Mouse (Mus musculus) MEL (cell line): ENCODE measurements around the gene Peli2. TPM values are rescaled to one million over a fixed set of nuclear protein-coding genes. Genes with fewer than 3 reads are reported as not detected.

Source experiments
- DNase-seq: peaks from one replicate; pipeline ENCODE4 v3.0.0; 2011; ENCODE audit warnings: low read depth, low spot score
- H3K27ac ChIP-seq: 2 replicates; pipeline ENCODE4 v1.5.1; 2012; ENCODE audit warnings: low read depth, mild to moderate bottlenecking, control low read depth, low read length, moderate library complexity; ENCODE audit not compliant: control insufficient read depth
- H3K27me3 ChIP-seq, 2 experiments: fragments of 150-350 bp in 1 of 2; sonication (generic) in 1 of 2; 2 replicates each; pipeline ENCODE4 v1.6.1; 2012; ENCODE audit warnings: low read length in 2 of 2, mild to moderate bottlenecking in 2 of 2, improper control_type of control experiment in 1 of 2, moderate library complexity in 1 of 2; ENCODE audit not compliant: insufficient read depth in 2 of 2, control insufficient read depth in 1 of 2
- H3K36me3 ChIP-seq, 2 experiments: 2 replicates each; pipeline ENCODE4 v1.6.1; 2012 to 2014; ENCODE audit warnings: low read length in 2 of 2, improper control_type of control experiment in 1 of 2, inconsistent platforms in 1 of 2, mild to moderate bottlenecking in 1 of 2; ENCODE audit not compliant: insufficient read depth in 2 of 2, control insufficient read depth in 1 of 2
- H3K4me1 ChIP-seq, 2 experiments: fragments of 150-350 bp in 1 of 2; sonication (generic) in 1 of 2; 2 replicates each; pipeline ENCODE4 v1.6.1; 2012; ENCODE audit warnings: low read length in 2 of 2, improper control_type of control experiment in 1 of 2, mild to moderate bottlenecking in 1 of 2; ENCODE audit not compliant: insufficient read depth in 2 of 2, control insufficient read depth in 1 of 2
- H3K4me3 ChIP-seq, 2 experiments: fragments of 150-350 bp in 1 of 2; sonication (generic) in 1 of 2; 2 replicates each; pipeline ENCODE4 v1.5.1; 2012; ENCODE audit warnings: low read depth in 2 of 2, low read length in 2 of 2, mild to moderate bottlenecking in 2 of 2, moderate library complexity in 2 of 2, control low read depth in 1 of 2, improper control_type of control experiment in 1 of 2; ENCODE audit not compliant: control insufficient read depth in 1 of 2, insufficient read depth in 1 of 2
- H3K79me2 ChIP-seq: 2 replicates; pipeline ENCODE4 v1.6.1; 2012; ENCODE audit warnings: mild to moderate bottlenecking, low read length, moderate library complexity; ENCODE audit not compliant: control insufficient read depth, poor library complexity, insufficient read depth
- H3K9ac ChIP-seq: 2 replicates; pipeline ENCODE4 v1.6.1; 2012; ENCODE audit warnings: low read depth, mild to moderate bottlenecking, control low read depth, low read length, moderate library complexity; ENCODE audit not compliant: control insufficient read depth, poor library complexity, severe bottlenecking
- H3K9me3 ChIP-seq: fragments of 150-350 bp; sonication (generic); replicated peaks from 2 replicates; pipeline ENCODE4 v1.6.1; 2012; ENCODE audit warnings: mild to moderate bottlenecking, low read length, improper control_type of control experiment, moderate library complexity; ENCODE audit not compliant: insufficient read depth
- CHD1 ChIP-seq: IDR thresholded peaks from 2 replicates; pipeline ENCODE4 v1.6.1; 2012; ENCODE audit warnings: low read depth, mild to moderate bottlenecking, inconsistent platforms, low read length, improper control_type of control experiment
- CTCF ChIP-seq, 3 experiments: IDR thresholded peaks in 2 of 3; conservative IDR thresholded peaks in 1 of 3; 2 replicates each; pipeline ENCODE4 v1.5.1; 2011 to 2012; ENCODE audit warnings: low read length in 3 of 3, low read depth in 2 of 3, mild to moderate bottlenecking in 2 of 3, improper control_type of control experiment in 1 of 3, inconsistent platforms in 1 of 3, mixed read lengths in 1 of 3, moderate library complexity in 1 of 3; ENCODE audit not compliant: control insufficient read depth in 1 of 3, insufficient read depth in 1 of 3, poor library complexity in 1 of 3, severe bottlenecking in 1 of 3
- E2F4 ChIP-seq: IDR thresholded peaks from 2 replicates; pipeline ENCODE4 v1.6.1; 2011; ENCODE audit warnings: low read depth, low read length, improper control_type of control experiment, borderline replicate concordance
- ELF1 ChIP-seq: IDR thresholded peaks from 2 replicates; pipeline ENCODE4 v1.6.1; 2014; ENCODE audit warnings: low read depth, mild to moderate bottlenecking, inconsistent platforms, low read length, improper control_type of control experiment, moderate library complexity
- EP300 ChIP-seq, 2 experiments: IDR thresholded peaks; 2 replicates each; pipeline ENCODE4 v1.6.1; 2011; ENCODE audit warnings: improper control_type of control experiment in 2 of 2, low read length in 2 of 2, low read depth in 1 of 2, mild to moderate bottlenecking in 1 of 2
- ETS1 ChIP-seq: IDR thresholded peaks from 2 replicates; pipeline ENCODE4 v1.6.1; 2012; ENCODE audit warnings: low read depth, mild to moderate bottlenecking, inconsistent platforms, low read length, improper control_type of control experiment, moderate library complexity
- GABPA ChIP-seq: IDR thresholded peaks from 2 replicates; pipeline ENCODE4 v1.6.1; 2012; ENCODE audit warnings: low read depth, mild to moderate bottlenecking, inconsistent platforms, low read length, improper control_type of control experiment, moderate library complexity
- JUND ChIP-seq: IDR thresholded peaks from 2 replicates; pipeline ENCODE4 v1.6.1; 2011; ENCODE audit warnings: low read depth, mild to moderate bottlenecking, improper control_type of control experiment, low read length
- KAT2A ChIP-seq: conservative IDR thresholded peaks from 2 replicates; pipeline ENCODE4 v1.6.1; 2012; ENCODE audit warnings: low read depth, low read length, improper control_type of control experiment, inconsistent platforms
- MAFK ChIP-seq: IDR thresholded peaks from 2 replicates; pipeline ENCODE4 v1.6.1; 2011; ENCODE audit warnings: low read depth, mild to moderate bottlenecking, low read length, improper control_type of control experiment, borderline replicate concordance
- MAX ChIP-seq: IDR thresholded peaks from 2 replicates; pipeline ENCODE4 v1.6.1; 2011; ENCODE audit warnings: low read length, improper control_type of control experiment
- MAZ ChIP-seq: IDR thresholded peaks from 2 replicates; pipeline ENCODE4 v1.6.1; 2012; ENCODE audit warnings: low read depth, mild to moderate bottlenecking, inconsistent platforms, low read length, improper control_type of control experiment
- MEF2A ChIP-seq: IDR thresholded peaks from 2 replicates; pipeline ENCODE4 v1.6.1; 2014; ENCODE audit warnings: low read depth, mild to moderate bottlenecking, inconsistent platforms, low read length, improper control_type of control experiment; ENCODE audit not compliant: poor library complexity, insufficient replicate concordance, severe bottlenecking; ENCODE audit errors: extremely low read depth
- NELFE ChIP-seq: IDR thresholded peaks from 2 replicates; pipeline ENCODE4 v1.6.1; 2011; ENCODE audit warnings: low read depth, low read length, improper control_type of control experiment
- POLR2AphosphoS2 ChIP-seq: IDR thresholded peaks from 2 replicates; pipeline ENCODE4 v1.6.1; 2011; ENCODE audit warnings: low read length, improper control_type of control experiment
- TAL1 ChIP-seq: IDR thresholded peaks from 2 replicates; pipeline ENCODE4 v1.6.1; 2012; ENCODE audit warnings: mild to moderate bottlenecking, inconsistent platforms, low read length, moderate library complexity, mixed read lengths
- TBP ChIP-seq: IDR thresholded peaks from 2 replicates; pipeline ENCODE4 v1.8.0; 2011; ENCODE audit warnings: low read depth, low read length, improper control_type of control experiment
- TCF12 ChIP-seq: IDR thresholded peaks from 2 replicates; pipeline ENCODE4 v1.6.1; 2014; ENCODE audit warnings: low read depth, mild to moderate bottlenecking, inconsistent platforms, low read length, improper control_type of control experiment, moderate library complexity
- UBTF ChIP-seq: IDR thresholded peaks from 2 replicates; pipeline ENCODE4 v1.6.1; 2012; ENCODE audit warnings: low read depth, mild to moderate bottlenecking, inconsistent platforms, low read length, improper control_type of control experiment, moderate library complexity, borderline replicate concordance; ENCODE audit not compliant: insufficient read depth
- USF2 ChIP-seq, 2 experiments: IDR thresholded peaks; 2 replicates each; pipeline ENCODE4 v1.6.1; 2011 to 2012; ENCODE audit warnings: improper control_type of control experiment in 2 of 2, low read length in 2 of 2, borderline replicate concordance in 1 of 2, inconsistent platforms in 1 of 2, low read depth in 1 of 2, mild to moderate bottlenecking in 1 of 2; ENCODE audit not compliant: insufficient read depth in 1 of 2
- polyA plus RNA-seq, 2 experiments: library from polyadenylated mRNA; stranded (reverse) in 1 of 2; unstranded in 1 of 2; fragments of >175 nt in 1 of 2; fragments of >200 nt in 1 of 2; gene quantifications; 2 replicates each; pipeline versions ENCODE4 v1.2.1 to v1.2.4; 2012; ENCODE audit warnings: low replicate concordance in 2 of 2, low read depth in 1 of 2; ENCODE audit not compliant: insufficient read length in 2 of 2, insufficient read depth in 1 of 2, missing spikeins in 1 of 2
- total RNA-seq: library from RNA; depleted of rRNA; stranded (reverse); fragments of 300-350 nt; gene quantifications from 2 replicates; pipeline ENCODE4 v1.2.3, GENCODE M21; 2012

The Peli2 gene
- total and polyA plus RNA-seq, 3 experiments, result not detected

DNA sequence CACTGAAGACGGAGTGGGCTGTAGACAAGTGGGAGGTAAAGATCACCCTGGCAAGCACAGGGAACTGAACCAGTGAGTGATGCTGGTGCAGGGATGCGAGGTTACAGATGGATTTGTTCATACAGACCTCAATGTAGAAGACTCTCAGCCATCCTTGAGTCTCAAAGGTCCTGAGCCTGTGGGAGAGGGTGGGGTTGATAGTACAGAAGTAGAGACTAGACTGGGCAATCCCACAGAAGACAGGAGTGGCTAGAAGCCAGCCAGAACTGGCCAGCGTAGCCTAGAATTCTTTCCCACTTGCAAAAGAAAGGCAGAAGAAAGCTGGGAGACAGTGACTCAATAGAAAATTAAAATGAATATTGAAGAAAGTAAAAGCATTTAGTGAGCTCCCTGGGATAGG, 71.3 kb downstream of the Peli2 start:
- Histone ChIP-seq H3K9me3 (no peaks in the 10 kb centered on the region), H3K4me1 (no peaks in the 10 kb centered on the region), H3K4me3 (no peak overlapping the region), H3K79me2 (no peaks in the 10 kb centered on the region), H3K27me3 (no peaks in the 10 kb centered on the region), H3K9ac (no peak overlapping the region)
- TF ChIP-seq MAZ, result no peak
- no peak for TF ChIP-seq TAL1
- TF ChIP-seq ELF1, result no peak
- TF ChIP-seq USF2 (IDR thresholded peaks at IDR 0.05; ENCODE audit: borderline replicate concordance in 1 of 2, insufficient read depth in 1 of 2, low read depth in 1 of 2, low read length in 2 of 2), result no peak
- no peak for TF ChIP-seq POLR2AphosphoS2
- TF ChIP-seq TBP, result no peak
- no peak for TF ChIP-seq EP300 (IDR thresholded peaks at IDR 0.05; ENCODE audit: low read depth in 1 of 2, low read length in 2 of 2)
- TF ChIP-seq CTCF (IDR thresholded peaks at IDR 0.05 in 2 of 3, conservative IDR thresholded peaks at IDR 0.05 in 1 of 3; ENCODE audit: control insufficient read depth in 1 of 3, insufficient read depth in 1 of 3, low read depth in 2 of 3, low read length in 3 of 3, poor library complexity in 1 of 3, severe bottlenecking in 1 of 3), result no peak
- no peak for TF ChIP-seq MEF2A
- TF ChIP-seq ETS1, result no peak
- no peak for TF ChIP-seq KAT2A
- TF ChIP-seq GABPA, result no peak
- TF ChIP-seq E2F4, result no peak
- TF ChIP-seq, all 39 proteins: peak for 0
- DNase-seq, result no peak
- Histone ChIP-seq H3K27ac (no peak overlapping the region), H3K36me3 (no peaks in the 10 kb centered on the region)

DNA sequence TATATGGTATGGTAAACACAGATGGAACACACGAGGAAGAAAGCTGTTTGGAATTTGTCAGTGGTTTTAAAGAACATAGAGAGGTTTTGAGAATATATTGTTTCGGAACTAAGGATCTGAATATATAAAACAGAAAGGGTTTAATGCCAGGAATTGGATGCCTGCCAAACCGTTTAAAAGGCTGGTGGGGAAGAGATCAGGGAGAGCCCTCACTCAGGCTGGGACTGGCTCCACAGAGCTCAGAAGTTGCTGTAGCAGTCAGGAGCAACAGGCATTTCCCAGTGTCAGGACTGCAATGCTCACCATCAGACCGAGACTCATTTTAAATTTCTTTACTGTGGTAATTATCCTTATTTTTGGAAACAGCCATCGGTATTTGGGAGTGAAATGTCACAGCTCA, 76.2 kb downstream of the Peli2 start:
- H3K27me3 ChIP-seq, result no peaks in the 10 kb centered on the region
- TF ChIP-seq GABPA (no peak), MAX (no peak), NELFE (no peak), TCF12 (no peak), CHD1 (no peak), MAFK (no peak), ETS1 (no peak), JUND (no peak), E2F4 (no peak), POLR2AphosphoS2 (no peak), UBTF (no peak)
- TF ChIP-seq, all 39 proteins: peak for 0
- Histone ChIP-seq H3K4me3 (no peak overlapping the region), H3K36me3 (no peaks in the 10 kb centered on the region), H3K4me1 (no peaks in the 10 kb centered on the region), H3K27ac (no peak overlapping the region), H3K79me2 (no peaks in the 10 kb centered on the region), H3K9me3 (no peaks in the 10 kb centered on the region), H3K9ac (no peak overlapping the region)
- no peak for DNase-seq
